Mouse (Mus musculus) liver, embryonic 15.5 days (tissue): ENCODE results near the gene Rpl18a. TPM values are rescaled to one million over a fixed set of nuclear protein-coding genes. Genes with fewer than 3 reads are reported as not detected.

Experiments
- ATAC-seq: fragments of 200-750 bp; cut with Nextera tagmentation; 2 replicates; pipeline ENCODE4 v1.8.0; 2017; ENCODE audit warnings: moderate number of reproducible peaks, mild to moderate bottlenecking, moderate library complexity; ENCODE audit not compliant: insufficient read depth
- H3K27ac ChIP-seq: fragments of 300-500 bp; sonication (generic); replicated peaks from 2 replicates; pipeline ENCODE4 v1.5.1; 2015; ENCODE audit warnings: mild to moderate bottlenecking, inconsistent platforms
- H3K27me3 ChIP-seq: fragments of 300-500 bp; sonication (generic); 2 replicates; pipeline ENCODE4 v1.6.1; 2015; ENCODE audit warnings: mild to moderate bottlenecking, inconsistent platforms
- H3K36me3 ChIP-seq: fragments of 300-500 bp; sonication (generic); replicated peaks from 2 replicates; pipeline ENCODE4 v1.6.1; 2015; ENCODE audit warnings: moderate library complexity, mild to moderate bottlenecking, inconsistent platforms
- H3K4me1 ChIP-seq: fragments of 300-500 bp; sonication (generic); replicated peaks from 2 replicates; pipeline ENCODE4 v1.6.1; 2015; ENCODE audit warnings: inconsistent platforms
- H3K4me2 ChIP-seq: fragments of 300-500 bp; sonication (generic); 2 replicates; pipeline ENCODE4 v1.6.1; 2015; ENCODE audit warnings: moderate library complexity, mild to moderate bottlenecking, inconsistent platforms
- H3K4me3 ChIP-seq: fragments of 300-500 bp; sonication (generic); replicated peaks from 2 replicates; pipeline ENCODE4 v1.5.1; 2015; ENCODE audit warnings: mild to moderate bottlenecking, inconsistent platforms
- H3K9ac ChIP-seq: fragments of 300-500 bp; sonication (generic); 2 replicates; pipeline ENCODE4 v1.6.1; 2015; ENCODE audit warnings: moderate library complexity, mild to moderate bottlenecking, inconsistent platforms
- H3K9me3 ChIP-seq: fragments of 300-500 bp; sonication (generic); replicated peaks from 2 replicates; pipeline ENCODE4 v1.6.1; 2016; ENCODE audit warnings: inconsistent platforms
- WGBS: fragments of 180-500 bp; shearing (Covaris S2); methylation state at CpG from one replicate; pipeline ENCODE4 v1.1.7; 2015; ENCODE audit warnings: mixed read lengths; ENCODE audit not compliant: insufficient replicate concordance; 5-methylcytosine and 5-hydroxymethylcytosine counted together
- polyA plus RNA-seq: library from polyadenylated mRNA; unstranded; fragments of >200 nt; fragmentation: Nextera tagmentation; extraction: Ambion mirVana; gene quantifications from 2 replicates; pipeline ENCODE4 v1.2.1, GENCODE M21; 2015

Rpl18a gene
- polyA plus RNA-seq, 1 experiment from 2014 or later, result 2,126 TPM

DNA sequence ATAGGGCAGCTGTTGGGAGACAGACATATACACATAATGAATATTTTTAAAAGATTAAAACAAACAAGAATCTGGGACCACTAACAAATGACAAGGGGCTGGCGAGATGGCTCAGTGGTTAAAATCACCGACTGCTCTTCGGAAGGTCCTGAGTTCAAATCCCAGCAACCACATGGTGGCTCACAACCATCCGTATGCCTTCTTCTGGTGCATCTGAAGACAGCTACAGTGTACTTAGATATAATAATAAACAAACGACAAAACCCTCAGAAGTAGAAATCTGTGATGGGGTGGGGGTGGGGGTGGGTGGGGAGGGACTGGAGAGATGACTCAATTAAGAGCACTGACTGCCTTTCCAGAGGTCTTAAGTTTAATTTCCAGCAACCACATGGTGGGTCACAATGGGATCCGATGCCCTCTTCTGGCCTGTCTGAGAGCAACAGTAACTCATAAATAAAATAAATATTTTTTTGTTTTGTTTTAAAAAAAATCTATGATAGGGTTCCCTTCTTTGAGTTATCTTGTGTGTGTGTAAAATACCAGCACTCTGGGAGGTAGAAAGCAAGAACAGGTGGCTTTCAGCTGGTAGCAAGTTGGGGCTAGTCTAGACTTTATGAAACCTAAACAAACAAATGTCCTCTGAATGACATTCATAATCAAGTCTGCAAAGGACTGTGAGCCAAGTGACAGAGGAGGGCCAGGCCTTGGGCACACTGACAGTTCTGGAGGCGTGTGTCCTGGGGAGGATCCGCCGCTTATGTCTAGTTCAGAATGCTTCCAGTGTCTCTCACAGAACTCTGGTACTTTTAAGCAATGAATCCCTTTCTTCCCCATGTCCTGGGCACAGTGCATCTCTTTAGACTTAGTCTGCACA, 23.1 kb upstream of the Rpl18a start:
- H3K4me2 ChIP-seq, result no peak overlapping the region
- H3K4me3 ChIP-seq, result no peak overlapping the region
- no peak for ATAC-seq
- H3K9ac ChIP-seq, result no peak overlapping the region
- WGBS, result 74% methylated on average over 9 of the region's 9 CpGs
- H3K36me3 ChIP-seq, result peaks cover 32% of the 10 kb centered on the region
- no peaks in the 10 kb centered on the region for H3K9me3 ChIP-seq
- no peak overlapping the region for H3K27ac ChIP-seq
- no peaks in the 10 kb centered on the region for H3K4me1 ChIP-seq
- H3K27me3 ChIP-seq, result no peaks in the 10 kb centered on the region

GRCm38 (mm10) chr8:70914704-70915103, 17.5 kb upstream of the Rpl18a start:
- no peak overlapping the region for H3K4me2 ChIP-seq
- H3K9ac ChIP-seq, result no peak overlapping the region
- H3K4me3 ChIP-seq, result no peak overlapping the region
- H3K9me3 ChIP-seq, result no peaks in the 10 kb centered on the region
- peaks cover 81% of the 10 kb centered on the region for H3K36me3 ChIP-seq
- no peak for ATAC-seq
- no peaks in the 10 kb centered on the region for H3K27me3 ChIP-seq
- WGBS, result 86% methylated on average over 17 of the region's 17 CpGs
- H3K27ac ChIP-seq, result no peak overlapping the region
- 0 out of 2 replicates have a peak, but pooled peaks cover 6% of the 10 kb centered on the region for H3K4me1 ChIP-seq

GRCm38 (mm10) chr8:70913523-70913922, 16.3 kb upstream of the Rpl18a start:
- Histone ChIP-seq H3K27me3 (no peaks in the 10 kb centered on the region), H3K9me3 (no peaks in the 10 kb centered on the region), H3K4me3 (no peak overlapping the region), H3K4me2 (no peak overlapping the region), H3K36me3 (peaks cover 85% of the 10 kb centered on the region), H3K9ac (no peak overlapping the region), H3K4me1 (0 out of 2 replicates have a peak, but pooled peaks cover 6% of the 10 kb centered on the region), H3K27ac (no peak overlapping the region)
- ATAC-seq, result 0 out of 2 replicates have a peak, but pooled peaks have one; percentile 10
- WGBS, result 89% methylated on average over 26 of the region's 26 CpGs

- WGBS, result 87% methylated on average over 30 of the region's 30 CpGs
Measured at GRCm38 (mm10) chr8:70912955-70913354, 15.7 kb upstream of the Rpl18a start.

GRCm38 (mm10) chr8:70911596-70911995, 14.4 kb upstream of the Rpl18a start:
- H3K4me3 ChIP-seq, result no peak overlapping the region
- H3K27ac ChIP-seq, result no peak overlapping the region
- H3K4me2 ChIP-seq, result no peak overlapping the region
- no peak overlapping the region for H3K9ac ChIP-seq
- peaks cover 67% of the 10 kb centered on the region for H3K36me3 ChIP-seq
- H3K9me3 ChIP-seq, result no peaks in the 10 kb centered on the region
- 82% methylated on average over 5 of the region's 5 CpGs for WGBS
- ATAC-seq, result 0 out of 2 replicates have a peak, but pooled peaks have one; percentile 2
- no peaks in the 10 kb centered on the region for H3K27me3 ChIP-seq
- peaks cover 22% of the 10 kb centered on the region for H3K4me1 ChIP-seq

More at GRCm38 (mm10) chr8:70912955-70913354, 15.7 kb upstream of the Rpl18a start:
- H3K4me3 ChIP-seq, result no peak overlapping the region
- no peaks in the 10 kb centered on the region for H3K9me3 ChIP-seq
- no peaks in the 10 kb centered on the region for H3K27me3 ChIP-seq
- peaks cover 79% of the 10 kb centered on the region for H3K36me3 ChIP-seq
- no peak overlapping the region for H3K9ac ChIP-seq
- ATAC-seq, result no peak
- no peak overlapping the region for H3K4me2 ChIP-seq
- no peak overlapping the region for H3K27ac ChIP-seq
- H3K4me1 ChIP-seq, result peaks cover 8% of the 10 kb centered on the region

DNA sequence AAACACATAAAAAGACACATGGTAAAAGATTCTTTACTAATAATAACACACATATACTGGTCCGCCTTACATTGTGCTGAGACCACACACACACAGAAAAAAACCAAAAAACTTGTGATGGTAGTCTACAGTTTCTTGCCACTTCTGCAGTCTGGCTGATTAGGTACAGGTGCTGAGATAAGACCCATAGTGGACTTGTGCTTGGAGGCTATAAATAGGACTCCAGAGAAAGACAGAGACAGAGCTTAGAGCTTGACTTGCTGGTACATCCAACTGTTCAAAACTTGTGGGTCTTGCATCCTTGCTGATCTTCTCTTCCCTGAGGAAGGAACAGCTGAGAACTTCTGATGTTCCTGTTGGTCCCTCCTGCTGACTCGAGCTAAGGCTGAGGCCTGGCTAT, 10.3 kb upstream of the Rpl18a start:
- Histone ChIP-seq H3K4me1 (peaks cover 47% of the 10 kb centered on the region), H3K4me3 (no peak overlapping the region), H3K27me3 (peaks cover 3% of the 10 kb centered on the region), H3K9me3 (no peaks in the 10 kb centered on the region), H3K27ac (no peak overlapping the region), H3K36me3 (peaks cover 26% of the 10 kb centered on the region), H3K9ac (no peak overlapping the region), H3K4me2 (peak overlapping the region; percentile 97)
- 50% methylated on average over 2 of the region's 2 CpGs for WGBS
- ATAC-seq, result no peak

DNA sequence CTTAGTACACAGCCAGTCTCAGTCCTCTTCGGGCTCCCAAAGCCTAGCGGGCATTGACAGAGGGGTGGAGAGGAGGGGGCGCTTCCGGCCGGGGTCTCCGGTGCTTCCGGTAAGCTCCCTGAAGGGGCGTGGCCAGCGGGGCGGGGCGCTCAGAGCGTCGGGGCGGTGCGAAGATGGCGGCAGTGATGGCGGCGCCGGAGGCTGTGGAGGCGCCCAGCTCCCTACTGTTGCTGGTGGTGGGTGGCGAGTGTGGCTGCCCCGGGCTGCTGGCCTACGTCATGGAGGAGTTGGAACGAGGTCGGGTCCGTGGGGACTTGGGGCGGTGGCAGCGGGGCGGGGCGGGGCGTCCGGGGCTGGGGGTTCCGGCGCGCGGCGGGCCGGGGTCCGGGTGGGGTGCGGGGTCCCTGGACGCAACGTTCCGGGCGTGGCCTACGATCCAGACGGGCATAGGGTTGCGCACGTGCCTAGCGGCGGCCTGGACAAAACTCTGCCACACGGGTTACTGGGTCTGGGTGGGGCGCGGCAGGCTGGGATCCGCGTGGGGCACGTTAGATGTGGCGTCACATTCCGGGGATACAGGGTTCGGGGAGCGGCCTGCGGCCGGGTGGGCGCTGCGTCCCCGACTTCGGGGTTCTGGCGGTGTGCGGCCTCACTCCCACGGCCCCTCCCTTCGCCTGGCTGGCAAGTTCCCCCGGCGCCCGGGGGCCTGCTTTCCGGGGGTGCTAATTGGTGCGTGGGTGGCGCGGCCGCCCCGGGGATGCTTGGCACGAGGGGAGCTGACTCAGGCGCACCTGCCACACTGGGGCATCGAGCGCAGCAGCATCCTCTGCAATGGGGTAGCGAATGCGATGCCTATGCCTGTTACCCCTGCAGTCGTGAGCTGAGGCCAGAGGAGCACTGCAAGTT, 8.9 kb upstream of the Rpl18a start, which contains the start of gene Map1s:
Map1s (plus strand) TSS at position 102 of the 906 bp plus-strand sequence.
- Histone ChIP-seq H3K4me1 (peaks cover 43% of the 10 kb centered on the region), H3K27ac (peak within 1 kb of the TSS; percentile 86), H3K4me3 (peak within 1 kb of the TSS; percentile 91), H3K36me3 (peaks cover 12% of the 10 kb centered on the region; the same call in 1 of the 2 replicates), H3K27me3 (peaks cover 8% of the 10 kb centered on the region), H3K4me2 (peak within 1 kb of the TSS; percentile 97), H3K9ac (peak within 1 kb of the TSS; percentile 79), H3K9me3 (no peaks in the 10 kb centered on the region)
- WGBS, result under 1% methylated on average over 85 of the region's 86 CpGs
- peak; percentile 76 for ATAC-seq

- 0 out of 2 replicates have a peak, but pooled peaks cover 6% of the 10 kb centered on the region for H3K36me3 ChIP-seq
- H3K9me3 ChIP-seq, result no peaks in the 10 kb centered on the region
- ATAC-seq, result no peak
- H3K27me3 ChIP-seq, result peaks cover 8% of the 10 kb centered on the region
- H3K4me2 ChIP-seq, result peak overlapping the region; percentile 97
- peak overlapping the region; percentile 91 for H3K4me3 ChIP-seq
- WGBS, result 7% methylated on average over 8 of the region's 8 CpGs
- H3K9ac ChIP-seq, result peak overlapping the region; percentile 79
- peak overlapping the region; percentile 86 for H3K27ac ChIP-seq
- peaks cover 41% of the 10 kb centered on the region for H3K4me1 ChIP-seq
Measured at GRCm38 (mm10) chr8:70905463-70905830, 8.2 kb upstream of the Rpl18a start.

DNA sequence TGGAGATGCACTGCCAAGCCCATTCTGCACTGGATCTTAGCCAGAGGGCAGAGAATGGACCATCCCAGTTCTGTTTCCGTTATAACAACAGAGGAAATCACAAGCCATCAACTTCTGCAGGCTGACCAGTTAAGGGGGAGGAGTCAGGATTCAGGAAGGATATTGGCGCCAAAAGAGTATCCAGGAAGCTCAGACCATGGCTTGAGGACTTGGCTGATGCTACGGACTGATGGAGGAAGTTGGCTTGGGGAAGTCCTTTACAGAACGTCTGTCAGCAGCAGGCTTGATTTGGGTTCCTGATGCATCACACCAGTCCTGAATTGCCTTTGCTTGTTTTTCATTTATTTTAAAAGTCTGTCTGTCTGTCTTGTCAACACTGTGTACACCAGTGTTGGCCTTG, 7.3 kb upstream of the Rpl18a start:
- no peak for ATAC-seq
- H3K9ac ChIP-seq, result no peak overlapping the region
- no peaks in the 10 kb centered on the region for H3K9me3 ChIP-seq
- no peak overlapping the region for H3K4me3 ChIP-seq
- H3K36me3 ChIP-seq, result 0 out of 2 replicates have a peak, but pooled peaks cover 6% of the 10 kb centered on the region
- H3K27ac ChIP-seq, result no peak overlapping the region; the same call in 1 of the 2 replicates
- 0 out of 2 replicates have a peak overlapping the region, but pooled peaks have one; percentile 3 for H3K4me2 ChIP-seq
- H3K27me3 ChIP-seq, result peaks cover 8% of the 10 kb centered on the region
- peaks cover 41% of the 10 kb centered on the region for H3K4me1 ChIP-seq
- 16% methylated on average over 4 of the region's 4 CpGs for WGBS

DNA sequence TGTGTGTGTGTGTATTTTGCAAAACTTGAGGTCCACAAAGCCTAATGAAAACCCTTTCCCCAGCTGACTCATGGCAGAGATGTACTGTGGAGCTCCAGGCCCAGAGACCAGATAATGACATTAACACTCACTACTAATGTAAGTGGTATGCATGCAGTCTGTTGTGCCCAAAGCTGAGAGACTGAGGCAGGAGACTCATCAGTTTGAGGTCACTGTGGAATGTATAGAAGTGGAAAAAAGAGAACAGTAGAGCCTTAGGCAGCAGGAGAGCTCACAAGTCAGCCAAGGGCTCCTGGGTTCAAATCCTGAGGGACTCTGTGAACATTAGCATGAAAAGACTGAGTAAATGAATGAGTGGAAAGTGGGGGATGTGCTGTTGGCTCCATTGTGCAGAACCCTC, 6.4 kb upstream of the Rpl18a start:
- H3K27me3 ChIP-seq, result peaks cover 8% of the 10 kb centered on the region
- H3K4me2 ChIP-seq, result no peak overlapping the region
- H3K4me3 ChIP-seq, result no peak overlapping the region
- H3K27ac ChIP-seq, result no peak overlapping the region
- no peaks in the 10 kb centered on the region for H3K9me3 ChIP-seq
- no peak overlapping the region for H3K9ac ChIP-seq
- peaks cover 50% of the 10 kb centered on the region for H3K4me1 ChIP-seq
- no peaks in the 10 kb centered on the region for H3K36me3 ChIP-seq
- no peak for ATAC-seq

DNA sequence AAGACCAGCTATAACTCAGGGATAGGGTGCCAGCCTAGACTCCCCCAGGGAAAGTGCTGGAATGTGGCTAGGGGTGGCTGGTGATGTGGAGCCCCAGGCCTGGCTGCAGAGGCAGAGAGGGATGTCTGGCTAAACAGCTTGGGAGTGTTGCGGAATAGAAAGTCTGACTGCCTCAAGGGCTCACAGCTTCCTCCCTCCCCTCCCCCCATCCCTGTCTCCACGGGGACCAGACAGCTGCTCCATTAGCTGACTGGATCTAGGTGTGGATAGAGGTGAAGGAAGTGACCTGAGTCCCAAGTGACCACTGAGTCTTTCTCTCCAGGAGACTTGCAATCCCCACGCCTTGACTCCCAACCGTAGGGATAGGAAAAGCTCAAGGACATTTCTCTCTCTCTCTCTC, 5.9 kb upstream of the Rpl18a start:
- H3K9ac ChIP-seq, result no peak overlapping the region
- no peaks in the 10 kb centered on the region for H3K9me3 ChIP-seq
- no peaks in the 10 kb centered on the region for H3K36me3 ChIP-seq
- H3K4me1 ChIP-seq, result peaks cover 54% of the 10 kb centered on the region
- no peak overlapping the region for H3K4me2 ChIP-seq
- 50% methylated on average over 4 of the region's 4 CpGs for WGBS
- H3K27me3 ChIP-seq, result peaks cover 8% of the 10 kb centered on the region
- no peak overlapping the region for H3K27ac ChIP-seq
- H3K4me3 ChIP-seq, result no peak overlapping the region
- ATAC-seq, result no peak
